Comparison of ENCODE assay signal across 9 mouse cellular contexts in genomic region chr5:123573362-123573761, GRCm38 (mm10). TPM values are rescaled to one million over a fixed set of nuclear protein-coding genes. Genes with fewer than 3 reads are reported as not detected.
DNase-seq lines count a peak whose midpoint lies in the region; ATAC-seq and TF ChIP-seq lines count a peak whose summit lies in the region.
"Had no signal": no experiment of that assay in that cellular context is flagged by ENCODE, and none has a peak within 500 bp of the region (broad histone marks: within the 10 kb centered on the region; RNA-seq: fewer than 3 reads in every experiment).

No protein-coding gene starts in this region.

- H3K36me3 ChIP-seq in kidney, embryonic 15.5 days = peaks cover 22% of the 10 kb centered on the region
- H3K36me3 ChIP-seq in kidney, adult 2 months (ENCODE audit: control insufficient read depth, insufficient read depth, low read length) = peaks cover 2% of the 10 kb centered on the region; the same call in 1 of the 2 replicates
- H3K36me3 ChIP-seq in embryonic facial prominence, embryonic 12.5 days = peaks cover 32% of the 10 kb centered on the region
- H3K36me3 ChIP-seq in intestine, embryonic 15.5 days = peaks cover 3% of the 10 kb centered on the region; the same call in 1 of the 2 replicates
- H3K36me3 ChIP-seq in neural tube, embryonic 12.5 days = peaks cover 28% of the 10 kb centered on the region

- WGBS in kidney, embryonic 15.5 days = 67% methylated on average over 8 of the region's 8 CpGs
- WGBS in kidney, adult 2 months = 67% methylated on average over 8 of the region's 8 CpGs
- WGBS in embryonic facial prominence, embryonic 12.5 days = 60% methylated on average over 8 of the region's 8 CpGs
- WGBS in intestine, embryonic 15.5 days = 54% methylated on average over 8 of the region's 8 CpGs
- WGBS in neural tube, embryonic 12.5 days = 62% methylated on average over 8 of the region's 8 CpGs

- peak overlapping the region; percentile 82 for H3K4me3 ChIP-seq in kidney, embryonic 15.5 days (replicated peaks)
- no peak overlapping the region for H3K4me3 ChIP-seq in kidney, adult 2 months (ENCODE audit: insufficient read depth, low read depth, low read length)
- peak overlapping the region; percentile 97 for H3K4me3 ChIP-seq in embryonic facial prominence, embryonic 12.5 days
- peak overlapping the region; percentile 97 for H3K4me3 ChIP-seq in intestine, embryonic 15.5 days (replicated peaks)
- H3K4me3 ChIP-seq in neural tube, embryonic 12.5 days = no peak overlapping the region; the same call in 1 of the 2 replicates

- no peak for DNase-seq in kidney, adult 2 months
- no peak for DNase-seq in left cerebral cortex, adult 18-20 months (ENCODE audit: low spot score in 2 of 2)
- no peak for DNase-seq in layer of hippocampus, postnatal 10 days (ENCODE audit: low spot score in 2 of 2)
- no peak for DNase-seq in spleen, postnatal 14 days (ENCODE audit: low spot score in 2 of 2)

- no peaks in the 10 kb centered on the region for H3K9me3 ChIP-seq in kidney, embryonic 15.5 days (replicated peaks)
- no peaks in the 10 kb centered on the region for H3K9me3 ChIP-seq in embryonic facial prominence, embryonic 12.5 days
- H3K9me3 ChIP-seq in intestine, embryonic 15.5 days = no peaks in the 10 kb centered on the region
- H3K9me3 ChIP-seq in neural tube, embryonic 12.5 days = no peaks in the 10 kb centered on the region

- H3K27me3 ChIP-seq in kidney, embryonic 15.5 days = no peaks in the 10 kb centered on the region
- no peaks in the 10 kb centered on the region for H3K27me3 ChIP-seq in kidney, adult 2 months (replicated peaks; ENCODE audit: control insufficient read depth, insufficient read depth, low read length)
- H3K27me3 ChIP-seq in embryonic facial prominence, embryonic 12.5 days = no peaks in the 10 kb centered on the region
- H3K27me3 ChIP-seq in intestine, embryonic 15.5 days (replicated peaks) = no peaks in the 10 kb centered on the region
- H3K27me3 ChIP-seq in neural tube, embryonic 12.5 days (replicated peaks) = no peaks in the 10 kb centered on the region
- H3K27me3 ChIP-seq: Patski had no signal

- no peak overlapping the region for H3K27ac ChIP-seq in kidney, embryonic 15.5 days
- no peak overlapping the region for H3K27ac ChIP-seq in kidney, adult 2 months (ENCODE audit: insufficient read depth, low read depth, low read length)
- H3K27ac ChIP-seq in embryonic facial prominence, embryonic 12.5 days = no peak overlapping the region
- no peak overlapping the region for H3K27ac ChIP-seq in intestine, embryonic 15.5 days
- no peak overlapping the region for H3K27ac ChIP-seq in neural tube, embryonic 12.5 days

- TF ChIP-seq POLR2A in kidney, adult 2 months (IDR thresholded peaks at IDR 0.05; ENCODE audit: low read depth, low read length) = no peak

- no peak for TF ChIP-seq CTCF in kidney, adult 2 months (conservative IDR thresholded peaks at IDR 0.05; ENCODE audit: insufficient read depth, insufficient read length, low read depth, low read length)

- peaks cover 11% of the 10 kb centered on the region for H3K4me1 ChIP-seq in kidney, embryonic 15.5 days
- H3K4me1 ChIP-seq in kidney, adult 2 months (ENCODE audit: control insufficient read depth, insufficient read depth, low read length) = no peaks in the 10 kb centered on the region
- peaks cover 6% of the 10 kb centered on the region for H3K4me1 ChIP-seq in embryonic facial prominence, embryonic 12.5 days
- 0 out of 2 replicates have a peak, but pooled peaks cover 6% of the 10 kb centered on the region for H3K4me1 ChIP-seq in intestine, embryonic 15.5 days (replicated peaks)
- H3K4me1 ChIP-seq in neural tube, embryonic 12.5 days = peaks cover 10% of the 10 kb centered on the region

- H3K4me2 ChIP-seq in kidney, embryonic 15.5 days = peak overlapping the region; percentile 88
- H3K4me2 ChIP-seq in embryonic facial prominence, embryonic 12.5 days (replicated peaks) = peak overlapping the region; percentile 79
- peak overlapping the region; percentile 86 for H3K4me2 ChIP-seq in intestine, embryonic 15.5 days (replicated peaks)
- peak overlapping the region; percentile 90 for H3K4me2 ChIP-seq in neural tube, embryonic 12.5 days (replicated peaks)

- no peak overlapping the region for H3K9ac ChIP-seq in kidney, embryonic 15.5 days
- no peak overlapping the region; the same call in 1 of the 2 replicates for H3K9ac ChIP-seq in embryonic facial prominence, embryonic 12.5 days
- H3K9ac ChIP-seq in intestine, embryonic 15.5 days = no peak overlapping the region
- no peak overlapping the region for H3K9ac ChIP-seq in neural tube, embryonic 12.5 days

- ATAC-seq in kidney, embryonic 15.5 days (replicated peaks; ENCODE audit: low FRiP score) = 0 out of 2 replicates have a peak, but pooled peaks have one; percentile 19
- no peak for ATAC-seq in embryonic facial prominence, embryonic 12.5 days (ENCODE audit: insufficient number of reproducible peaks, insufficient read depth, low FRiP score, low TSS enrichment)
- ATAC-seq in intestine, embryonic 15.5 days = peak; percentile 56
- 0 out of 2 replicates have a peak, but pooled peaks have one; percentile 14 for ATAC-seq in neural tube, embryonic 12.5 days (ENCODE audit: low FRiP score, low read depth)

RNA-seq across cellular contexts. Expression of gene Vps33a, which starts 0.5 kb away (rescaled TPM):
- 28.9 and 29.7 TPM in 2 replicates for polyA plus RNA-seq in kidney, embryonic 15.5 days (2015; fragmentation: Nextera tagmentation; extraction: Ambion mirVana)
- polyA plus RNA-seq in kidney, adult 2 months (2012; rRNA removed) = 22.6 and 24.1 TPM in 2 replicates
- polyA plus RNA-seq in embryonic facial prominence, embryonic 12.5 days (2016; fragmentation: Nextera tagmentation; extraction: Ambion mirVana) = 26.8 and 27.4 TPM in 2 replicates
- 24.4 and 28.9 TPM in 2 replicates for polyA plus RNA-seq in intestine, embryonic 15.5 days (2015; fragmentation: Nextera tagmentation; extraction: Ambion mirVana)
- polyA plus RNA-seq in neural tube, embryonic 12.5 days (2016; fragmentation: Nextera tagmentation; extraction: Ambion mirVana) = 41.2 and 41.5 TPM in 2 replicates
- total RNA-seq in left cerebral cortex, adult 18-20 months (2021) = 100 to 1,000 TPM in 1 of 2 experiments, 10 to 100 TPM in 1; 99.5 to 101 TPM
- 10 to 100 TPM; 71.4 to 72.0 TPM for total RNA-seq in layer of hippocampus, postnatal 10 days (2021)

RNA-seq across cellular contexts. Expression of gene Gm49027, which starts 48.1 kb away (rescaled TPM):
- polyA plus RNA-seq in kidney, embryonic 15.5 days (2015; fragmentation: Nextera tagmentation; extraction: Ambion mirVana) = 1.2 and 2.6 TPM in 2 replicates
- 2.0 and 2.9 TPM in 2 replicates for polyA plus RNA-seq in kidney, adult 2 months (2012; rRNA removed)
- 1.5 and 3.4 TPM in 2 replicates for polyA plus RNA-seq in embryonic facial prominence, embryonic 12.5 days (2016; fragmentation: Nextera tagmentation; extraction: Ambion mirVana)
- polyA plus RNA-seq in intestine, embryonic 15.5 days (2015; fragmentation: Nextera tagmentation; extraction: Ambion mirVana) = 10.6 and 11.2 TPM in 2 replicates
- polyA plus RNA-seq in neural tube, embryonic 12.5 days (2016; fragmentation: Nextera tagmentation; extraction: Ambion mirVana) = 2.7 and 3.7 TPM in 2 replicates
- total RNA-seq in left cerebral cortex, adult 18-20 months (2021) = 1 to 10 TPM; 4.9 to 5.0 TPM
- 1 to 10 TPM; 6.2 to 8.7 TPM for total RNA-seq in layer of hippocampus, postnatal 10 days (2021)

RNA-seq across cellular contexts. Expression of gene Diablo, which starts 49.4 kb away (rescaled TPM):
- polyA plus RNA-seq in kidney, embryonic 15.5 days (2015; fragmentation: Nextera tagmentation; extraction: Ambion mirVana) = 114 and 121 TPM in 2 replicates
- polyA plus RNA-seq in kidney, adult 2 months (2012; rRNA removed) = 64.2 and 68.8 TPM in 2 replicates
- 121 and 125 TPM in 2 replicates for polyA plus RNA-seq in embryonic facial prominence, embryonic 12.5 days (2016; fragmentation: Nextera tagmentation; extraction: Ambion mirVana)
- 98.0 and 99.7 TPM in 2 replicates for polyA plus RNA-seq in intestine, embryonic 15.5 days (2015; fragmentation: Nextera tagmentation; extraction: Ambion mirVana)
- polyA plus RNA-seq in neural tube, embryonic 12.5 days (2016; fragmentation: Nextera tagmentation; extraction: Ambion mirVana) = 128 and 134 TPM in 2 replicates
- 10 to 100 TPM; 26.5 to 27.2 TPM for total RNA-seq in left cerebral cortex, adult 18-20 months (2021)
- total RNA-seq in layer of hippocampus, postnatal 10 days (2021) = 10 to 100 TPM; 41.3 to 48.8 TPM

Comparison
In these comparisons a context has a peak if more than half of its experiments do, and no peak if none do; other contexts are left out.
1. H3K4me3 ChIP-seq: peak in kidney, embryonic 15.5 days (single experiment), embryonic facial prominence, embryonic 12.5 days (single experiment) and intestine, embryonic 15.5 days (single experiment); none in kidney, adult 2 months (single experiment) and neural tube, embryonic 12.5 days (single experiment).
2. Peak in every context shown above with its lines, with median percentiles within 50 percentile points of each other: H3K4me2 ChIP-seq.